Mouse (Mus musculus) lung, postnatal 36 days (tissue): ENCODE measurements around the gene Olfr699.
"Not testable (repeated sequence)": the region's sequence is repeated elsewhere in the genome, so short reads cannot be mapped to it uniquely, and the experiment has no call there.

Experiments
- DNase-seq: peaks from one replicate; pipeline ENCODE4 v3.0.0; 2022; ENCODE audit warnings: mixed read lengths

The Olfr699 gene

GRCm38 (mm10) chr7:106793098-106793497 is at the start of gene Olfr699:
Gene Olfr699 (minus strand): TSS chr7:106793198.
- DNase-seq: no peak

GRCm38 (mm10) chr7:106833793-106834192 is 40.8 kb upstream of the Olfr699 start, which contains the start of gene Olfr702:
Gene Olfr702 (minus strand): TSS chr7:106833893.
- no peak for DNase-seq

GRCm38 (mm10) chr7:106818414-106818813 is 25.4 kb upstream of the Olfr699 start:
- no peak for DNase-seq

GRCm38 (mm10) chr7:106815775-106816174 is 22.8 kb upstream of the Olfr699 start:
- peak; percentile 17 for DNase-seq

- no peak for DNase-seq
Measured at GRCm38 (mm10) chr7:106813829-106814228, 20.8 kb upstream of the Olfr699 start, which contains the start of gene Olfr701. Gene Olfr701 (plus strand): TSS chr7:106814129.

- DNase-seq: no peak
Measured at GRCm38 (mm10) chr7:106808734-106809133, 15.7 kb upstream of the Olfr699 start, which contains the start of gene Olfr700. Gene Olfr700 (minus strand): TSS chr7:106808834.

GRCm38 (mm10) chr7:106788330-106788729 is 4.7 kb downstream of the Olfr699 start:
- DNase-seq: no peak

GRCm38 (mm10) chr7:106761008-106761407 is 32.0 kb downstream of the Olfr699 start:
- not testable (repeated sequence) for DNase-seq

GRCm38 (mm10) chr7:106758800-106759199 is 34.2 kb downstream of the Olfr699 start:
- DNase-seq: no peak

- DNase-seq: no peak
Measured at GRCm38 (mm10) chr7:106755297-106755696, 37.7 kb downstream of the Olfr699 start, which contains the start of gene Olfr698. Gene Olfr698 (minus strand): TSS chr7:106755397.

GRCm38 (mm10) chr7:106745811-106746210 is 47.2 kb downstream of the Olfr699 start:
- DNase-seq: no peak

- no peak for DNase-seq
Measured at GRCm38 (mm10) chr7:106742343-106742742, 50.7 kb downstream of the Olfr699 start, which contains the start of gene Olfr697. Gene Olfr697 (minus strand): TSS chr7:106742443.
